Mouse (Mus musculus): ENCODE results near the gene Arl16.

DNA sequence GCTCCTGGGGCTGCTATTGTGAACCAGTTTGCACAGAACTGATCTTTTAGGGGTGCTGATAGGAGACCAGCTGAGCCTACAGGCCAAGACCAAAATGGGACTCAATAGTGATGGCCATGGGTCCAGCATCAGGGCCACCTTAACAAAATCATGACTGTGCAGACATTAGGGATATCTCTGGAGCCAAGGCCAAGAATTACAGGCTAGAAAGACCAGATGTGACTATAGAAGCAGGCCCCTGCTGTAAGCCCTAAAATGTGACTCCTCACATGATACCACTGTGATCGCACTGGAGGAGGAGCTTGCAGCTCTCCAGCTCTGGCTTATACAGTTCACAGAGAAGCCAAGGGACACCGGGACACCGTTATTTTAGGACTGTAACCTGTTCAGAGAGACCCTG, 25.1 kb downstream of the Arl16 start, which contains the start of gene Tspan10:
- no peak for TF ChIP-seq CTCF (conservative IDR thresholded peaks at IDR 0.05; ENCODE audit: insufficient read depth, insufficient read length, low read depth, low read length)
- TF ChIP-seq POLR2A (IDR thresholded peaks at IDR 0.05; ENCODE audit: low read depth, low read length), result no peak
